Mouse (Mus musculus) ovary, postnatal 36 days (tissue): Measurements from ENCODE around the gene Kcnk5.

ENCODE experiments used
- DNase-seq: peaks from one replicate; pipeline ENCODE4 v3.0.0; 2022; ENCODE audit warnings: low spot score, mixed read lengths

The Kcnk5 gene

GRCm38 (mm10) chr14:20113964-20114363 lies 67.6 kb downstream of the Kcnk5 start:
- DNase-seq = peak; percentile 86

GRCm38 (mm10) chr14:20113189-20113961 lies 68.2 kb downstream of the Kcnk5 start:
- no peak for DNase-seq

- no peak for DNase-seq
These were observed 69.4 kb downstream of the Kcnk5 start for GRCm38 (mm10) chr14:20112218-20112617.

DNA sequence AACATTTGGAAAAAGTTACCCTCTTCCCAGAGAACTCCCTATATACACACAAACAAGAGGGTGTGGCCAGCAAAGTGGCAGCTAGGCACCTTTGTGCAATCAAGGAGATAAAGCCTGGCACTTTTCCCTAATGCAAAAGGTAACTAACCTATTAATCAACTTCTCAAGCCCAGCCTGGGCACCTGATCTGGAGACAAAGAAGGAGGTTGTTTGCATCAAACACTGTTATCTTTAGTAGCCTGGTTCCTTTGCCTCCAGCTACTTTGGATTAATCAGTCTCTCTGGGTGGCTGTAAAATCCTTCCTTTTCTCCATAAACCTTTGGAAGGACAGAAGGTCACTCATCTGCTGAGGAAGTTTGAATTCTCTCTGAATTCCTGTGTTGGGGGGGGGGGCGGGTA lies 70.7 kb downstream of the Kcnk5 start:
- DNase-seq = no peak

DNA sequence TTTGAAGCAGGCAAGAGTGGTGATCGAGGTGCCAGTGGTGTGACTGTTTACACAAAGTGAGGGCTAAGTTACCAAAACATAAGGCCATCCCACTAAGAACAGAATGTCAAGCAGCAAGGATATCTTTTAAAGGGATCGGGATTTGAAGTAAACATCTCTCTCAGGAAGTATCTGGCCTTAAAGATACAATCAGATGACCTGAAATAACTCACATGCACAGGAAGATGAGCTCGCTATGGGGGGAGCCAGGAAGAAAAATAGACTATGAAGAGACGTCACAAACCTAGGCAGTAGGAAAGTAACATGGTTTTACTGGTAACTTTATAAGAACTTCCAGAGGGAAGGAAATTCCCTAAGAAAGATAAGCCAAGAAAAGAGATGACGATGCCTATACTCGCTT lies 75.3 kb downstream of the Kcnk5 start:
- no peak for DNase-seq

DNA sequence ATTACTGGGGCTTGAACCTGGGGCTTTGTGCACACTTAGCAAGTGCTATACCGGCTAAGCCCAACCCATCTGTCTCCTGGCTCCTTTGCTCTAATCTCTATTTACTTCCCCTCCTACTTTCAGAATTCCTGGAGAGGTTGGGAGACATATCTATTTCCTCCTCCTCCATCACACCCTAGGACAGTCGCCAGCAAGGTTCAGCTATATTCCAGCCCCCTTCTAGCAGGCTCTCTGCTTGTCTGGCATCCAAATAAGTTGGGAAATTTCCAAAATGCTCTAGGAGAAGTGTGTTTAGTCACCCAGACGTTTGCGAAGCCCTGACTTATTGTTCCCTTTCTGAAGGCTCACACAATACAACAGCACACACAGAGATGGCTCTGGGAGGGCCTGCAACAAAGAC lies 78.4 kb downstream of the Kcnk5 start:
- DNase-seq = no peak

DNA sequence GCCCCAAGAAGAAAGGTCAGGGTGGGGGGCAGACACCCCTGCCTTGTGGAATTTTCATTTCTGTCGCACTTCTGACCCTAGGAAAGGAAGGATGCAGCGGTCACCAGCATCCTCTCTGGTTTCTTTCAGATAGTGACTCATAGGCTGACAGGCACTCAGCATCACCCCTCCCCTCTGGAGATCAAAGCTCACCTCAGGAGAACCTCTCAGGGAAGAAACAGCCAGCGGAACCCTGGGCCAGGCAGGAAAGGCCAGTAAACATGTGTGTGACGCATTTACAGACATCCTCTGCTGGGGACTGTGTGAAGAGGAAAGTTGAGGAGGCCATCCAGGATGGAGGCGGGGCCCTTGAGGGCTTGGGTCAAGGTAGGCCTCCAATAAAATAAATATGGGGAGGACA lies 83.5 kb downstream of the Kcnk5 start:
- no peak for DNase-seq

DNA sequence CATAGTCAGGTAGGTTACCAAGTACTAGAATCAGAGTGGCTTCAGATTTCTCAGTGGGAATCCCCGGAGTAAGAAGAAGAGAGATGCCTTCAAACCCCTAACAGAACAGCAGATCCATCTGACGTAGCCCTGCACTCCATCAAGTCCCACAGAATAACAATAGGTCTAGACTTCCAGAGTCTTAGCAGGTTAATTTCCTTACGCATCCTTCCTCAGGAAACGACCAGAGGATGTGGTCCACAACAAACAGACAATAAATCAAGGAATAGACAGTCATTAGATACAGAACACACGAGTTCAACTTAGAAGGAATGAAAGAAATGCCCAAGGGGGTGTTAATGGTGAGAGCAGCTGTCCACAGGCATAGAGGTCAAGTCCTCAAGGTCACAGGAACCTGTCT lies 86.7 kb downstream of the Kcnk5 start:
- no peak for DNase-seq

GRCm38 (mm10) chr14:20093493-20093892 lies 88.1 kb downstream of the Kcnk5 start:
- DNase-seq = peak; percentile 48
